Mouse (Mus musculus): ENCODE data around the gene Gzmm.
A peak's percentile ranks its signal among the peaks of the same experiment; 100 is the strongest.

The Gzmm gene

DNA sequence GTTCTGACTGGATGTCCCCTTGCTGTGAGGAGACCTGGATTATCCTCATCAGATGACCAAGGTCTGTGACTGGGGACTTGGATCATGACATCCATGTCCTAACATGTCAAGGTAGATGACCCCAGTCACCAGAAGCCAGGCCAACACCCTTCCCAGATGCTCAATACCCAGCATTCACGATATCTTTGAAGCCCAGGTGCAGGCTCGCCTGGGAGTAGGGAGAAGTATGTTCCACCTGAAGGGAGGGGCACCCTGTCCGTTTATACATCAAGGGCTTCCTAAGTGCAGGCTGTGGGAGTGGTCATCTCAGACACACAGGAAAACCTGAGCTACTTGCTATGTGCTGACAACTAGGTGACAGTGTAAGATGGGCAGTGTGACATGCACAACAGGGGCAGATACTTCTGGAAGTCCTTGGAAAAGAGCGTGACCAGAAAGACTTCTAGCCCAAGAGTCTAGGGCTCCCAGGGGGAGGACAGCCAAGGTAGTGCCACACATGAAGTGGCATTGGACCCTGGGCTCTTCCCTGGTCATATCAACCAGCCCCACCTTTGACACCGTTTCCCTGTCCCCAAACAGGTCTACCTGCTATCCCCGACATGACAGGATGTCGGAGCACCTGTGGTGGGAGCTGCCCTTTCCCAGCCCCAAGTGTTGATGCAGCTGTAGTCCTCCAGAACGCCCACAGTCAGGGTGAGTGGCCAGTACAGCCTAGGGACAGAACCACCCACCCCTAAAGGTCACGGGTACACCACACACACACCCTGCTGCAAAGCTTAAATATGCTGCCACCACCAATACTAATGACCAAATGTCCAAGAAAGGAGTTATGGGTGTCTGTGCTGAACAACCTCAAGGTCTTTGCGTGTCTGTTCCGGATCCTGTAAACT, 8.0 kb upstream of the Gzmm start:
- no peak for DNase-seq (ENCODE audit: low read depth, low spot score)

GRCm38 (mm10) chr10:79681591-79682245, 7.1 kb upstream of the Gzmm start, which contains the start of gene Cdc34:
Cdc34 (plus strand) TSS chr10:79682195.
- peak; percentile 98 for DNase-seq (ENCODE audit: low read depth, low spot score)

DNA sequence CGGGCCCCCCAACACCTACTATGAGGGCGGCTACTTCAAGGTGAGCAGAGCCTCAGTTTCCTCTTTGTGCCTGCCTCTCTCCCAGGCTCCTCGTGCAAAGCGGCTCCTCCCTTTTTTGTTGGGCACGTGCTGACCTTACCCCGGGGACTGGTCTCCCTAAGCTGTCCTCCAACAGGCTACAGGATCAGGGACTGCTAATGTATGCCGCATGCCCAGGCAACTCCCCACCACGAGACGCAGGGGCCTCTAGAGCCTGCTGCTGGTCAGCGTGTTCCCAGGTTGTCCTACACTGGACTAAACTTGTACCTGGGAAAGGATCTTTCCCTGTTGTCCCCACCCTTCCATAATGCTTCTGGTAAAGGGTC, 6.3 kb upstream of the Gzmm start:
- DNase-seq (ENCODE audit: low read depth, low spot score): no peak

DNA sequence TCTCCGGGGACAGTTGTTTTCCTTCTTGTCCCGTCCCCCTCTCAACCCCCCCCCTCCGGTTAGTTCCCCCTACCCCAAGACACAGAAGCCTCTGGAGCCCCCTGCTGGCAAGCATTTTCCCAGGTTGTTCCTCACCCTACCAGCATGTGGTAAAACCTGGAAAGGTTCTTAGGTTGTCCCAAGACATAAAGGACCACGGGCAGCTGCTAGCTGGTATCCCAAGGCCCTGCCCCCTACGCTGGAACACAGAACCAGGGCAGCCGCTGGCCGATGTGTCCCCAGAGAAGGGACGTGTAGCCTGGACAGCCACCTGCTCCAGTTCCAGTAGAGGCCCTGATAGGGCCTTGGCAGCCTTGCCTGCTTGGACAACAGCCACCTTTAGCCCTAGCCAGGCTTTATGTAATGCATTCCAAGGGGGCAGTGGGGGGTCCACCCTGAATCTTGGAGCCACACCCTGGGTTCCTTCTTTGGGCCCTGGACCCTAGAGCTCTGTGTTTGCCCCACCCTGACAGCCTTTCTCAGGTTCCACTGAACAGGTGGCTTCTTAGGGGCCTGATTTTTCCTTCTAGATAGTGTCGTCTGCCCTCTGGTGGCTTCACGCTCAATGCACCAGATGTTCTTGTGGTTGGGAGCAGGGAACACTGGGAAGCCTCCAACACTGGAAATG, 5.8 kb upstream of the Gzmm start:
- DNase-seq (ENCODE audit: low read depth, low spot score): no peak

- DNase-seq (ENCODE audit: low read depth, low spot score): no peak
Observed at GRCm38 (mm10) chr10:79683726-79684640, 4.8 kb upstream of the Gzmm start.

- no peak for DNase-seq (ENCODE audit: low read depth, low spot score)
Observed at GRCm38 (mm10) chr10:79684770-79685600, 3.8 kb upstream of the Gzmm start.

DNA sequence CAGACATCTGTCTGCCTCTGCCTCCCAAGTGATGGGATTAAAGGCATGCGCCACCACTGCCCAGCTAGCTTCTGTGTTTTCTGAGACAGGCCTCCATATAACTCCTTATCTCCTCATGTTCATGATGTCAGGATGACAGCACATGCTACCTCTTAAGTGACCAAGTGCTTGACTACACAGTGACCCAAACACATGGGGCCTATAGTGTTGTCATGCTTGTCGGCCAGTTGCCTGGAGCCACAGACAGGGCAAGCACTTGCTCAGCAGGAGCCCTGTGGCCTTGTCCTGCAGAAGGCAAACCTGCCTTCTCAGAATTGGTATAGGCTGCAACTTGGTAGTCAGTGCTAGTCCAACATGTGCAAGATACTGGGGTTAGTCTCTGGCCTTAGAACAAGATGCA, 2.6 kb upstream of the Gzmm start:
- DNase-seq (ENCODE audit: low read depth, low spot score): no peak

- DNase-seq (ENCODE audit: low read depth, low spot score): no peak
Observed at GRCm38 (mm10) chr10:79686691-79687090, 2.1 kb upstream of the Gzmm start.

DNA sequence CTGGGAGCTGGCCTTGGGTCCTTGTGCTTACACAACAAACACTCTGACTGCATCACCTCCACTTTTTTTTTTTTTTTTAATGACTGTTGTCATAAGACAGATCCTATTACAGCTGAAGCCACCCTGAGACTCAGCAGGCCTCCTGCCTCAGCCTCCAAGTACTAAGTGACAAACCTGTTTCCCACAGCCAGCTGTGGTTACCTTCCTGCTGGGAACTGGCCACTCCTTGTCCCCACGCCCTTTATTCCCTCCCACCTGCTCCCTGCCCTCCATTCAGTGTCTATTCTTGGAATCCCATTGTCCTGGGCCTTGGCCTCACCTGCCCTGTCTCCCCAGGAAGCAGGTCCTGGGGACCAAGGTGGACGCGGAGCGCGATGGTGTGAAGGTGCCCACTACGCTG, 1.3 kb upstream of the Gzmm start:
- DNase-seq (ENCODE audit: low read depth, low spot score): no peak

- no peak for DNase-seq (ENCODE audit: low read depth, low spot score)
Observed at GRCm38 (mm10) chr10:79689178-79689577, 358 bp downstream of the Gzmm start.

DNA sequence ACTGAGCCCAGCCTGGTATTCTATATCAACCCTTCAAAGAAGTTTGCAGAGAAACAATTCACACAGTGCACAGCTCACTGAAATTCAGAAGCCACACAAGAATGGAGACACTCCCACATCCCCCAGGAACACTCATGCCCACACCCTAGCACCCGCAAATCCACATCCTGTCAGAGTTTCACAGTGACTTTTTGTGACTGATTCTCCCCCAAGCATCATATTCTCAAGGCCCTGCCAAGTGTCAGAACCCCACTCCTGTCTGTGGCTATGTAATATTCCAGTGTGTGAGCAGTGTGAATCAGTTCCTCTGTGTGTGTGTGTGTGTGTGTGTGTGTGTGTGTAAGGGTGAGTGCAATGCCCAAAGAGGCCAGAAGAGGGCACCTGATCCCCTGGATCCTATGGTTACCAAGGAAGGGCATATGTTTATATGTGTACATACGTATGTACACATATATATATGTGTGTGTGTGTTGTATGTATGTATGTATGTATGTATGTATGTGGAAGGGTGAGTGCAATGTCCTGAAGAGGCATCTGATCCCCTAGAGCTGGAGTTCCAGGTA, 3.2 kb downstream of the Gzmm start:
- DNase-seq (ENCODE audit: low read depth, low spot score): no peak

GRCm38 (mm10) chr10:79693580-79694378, 5.0 kb downstream of the Gzmm start:
- DNase-seq (ENCODE audit: low read depth, low spot score): no peak

DNA sequence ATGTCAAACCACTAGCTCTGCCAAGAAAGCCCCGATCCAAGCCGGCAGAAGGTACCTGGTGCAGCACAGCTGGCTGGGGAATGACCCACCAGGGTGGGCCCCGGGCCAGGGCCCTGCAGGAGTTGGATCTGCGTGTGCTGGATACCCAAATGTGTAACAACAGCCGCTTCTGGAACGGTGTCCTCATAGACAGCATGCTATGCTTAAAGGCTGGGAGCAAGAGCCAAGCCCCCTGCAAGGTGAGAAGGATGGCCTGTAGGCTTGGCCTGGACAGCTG, 5.5 kb downstream of the Gzmm start:
- DNase-seq (ENCODE audit: low read depth, low spot score): no peak

GRCm38 (mm10) chr10:79695231-79696128, 6.7 kb downstream of the Gzmm start:
- peak; percentile 50 for DNase-seq (ENCODE audit: low read depth, low spot score)

GRCm38 (mm10) chr10:79696129-79696651, 7.4 kb downstream of the Gzmm start:
- no peak for DNase-seq (ENCODE audit: low read depth, low spot score)

GRCm38 (mm10) chr10:79697916-79698315, 9.1 kb downstream of the Gzmm start:
- DNase-seq (ENCODE audit: low read depth, low spot score): no peak

GRCm38 (mm10) chr10:79698459-79698858, 9.6 kb downstream of the Gzmm start:
- DNase-seq (ENCODE audit: low read depth, low spot score): no peak

GRCm38 (mm10) chr10:79700676-79701075, 11.9 kb downstream of the Gzmm start:
- no peak for DNase-seq (ENCODE audit: low read depth, low spot score)
